Mouse (Mus musculus): ENCODE measurements around the gene Hddc2. TPM values are rescaled to one million over a fixed set of nuclear protein-coding genes. Genes with fewer than 3 reads are reported as not detected.
A peak's percentile ranks its signal among the peaks of the same experiment; 100 is the strongest.

The Hddc2 gene
- polyA plus RNA-seq (2014; fragmentation: Nextera tagmentation; extraction: Ambion mirVana), result 60.6 and 64.7 TPM in 2 replicates

DNA sequence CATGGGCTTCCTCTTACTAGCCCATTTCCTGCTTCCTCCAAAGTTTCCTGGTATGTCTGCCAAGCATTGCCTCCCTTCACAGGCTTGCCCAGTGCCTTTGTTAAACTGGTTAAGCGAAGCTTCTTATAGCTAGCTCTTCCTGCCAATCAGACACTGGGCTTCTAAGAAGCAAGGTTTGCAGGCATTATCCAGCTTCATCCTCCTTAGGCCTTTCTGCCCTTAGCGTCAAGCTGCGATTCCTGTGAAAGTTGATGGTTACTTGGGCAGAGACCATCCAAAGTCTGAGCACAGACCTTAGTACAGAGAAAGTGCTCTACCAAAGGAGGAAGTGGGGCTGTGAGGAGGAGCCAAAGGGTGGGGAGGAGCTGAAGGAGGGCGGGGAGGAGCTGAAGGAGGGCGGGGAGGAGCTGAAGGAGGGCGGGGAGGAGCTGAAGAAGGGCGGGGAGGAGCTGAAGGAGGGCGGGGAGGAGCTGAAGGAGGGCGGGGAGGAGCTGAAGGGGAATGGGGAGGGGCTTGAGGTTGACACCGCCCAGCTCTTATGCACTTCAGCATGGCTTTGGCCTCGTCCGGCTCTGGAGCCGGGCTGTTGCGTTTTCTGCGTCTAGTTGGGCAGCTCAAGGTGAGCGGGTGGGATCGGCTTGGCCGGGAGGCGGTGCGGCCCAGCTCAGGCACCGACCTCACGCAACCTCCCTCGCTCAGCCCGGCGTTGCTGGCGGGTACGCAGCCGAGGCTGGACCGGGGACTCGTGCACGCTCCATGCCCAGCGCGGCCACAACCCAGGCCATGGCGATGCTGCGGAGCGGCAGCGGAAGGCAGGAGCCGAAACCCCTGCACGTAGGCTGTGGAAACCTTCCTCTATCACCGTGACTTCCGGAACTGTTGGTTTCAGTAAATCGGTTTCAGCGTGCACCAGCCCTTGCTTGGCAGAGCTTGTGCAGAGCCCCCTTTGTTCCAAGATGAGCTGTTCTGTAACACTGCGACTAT, at the start of gene Hddc2:
Gene Hddc2 (plus strand): TSS at position 519 of the 984 bp plus-strand sequence.
- H3K36me3 ChIP-seq (ENCODE audit: control insufficient read depth, insufficient read depth, low read length), result no peaks in the 10 kb centered on the region
- no peaks in the 10 kb centered on the region for H3K9me3 ChIP-seq (replicated peaks; ENCODE audit: control insufficient read depth, low read length)
- H3K4me1 ChIP-seq (ENCODE audit: control insufficient read depth, insufficient read depth, low read length), result 0 out of 2 replicates have a peak, but pooled peaks cover 3% of the 10 kb centered on the region
- peak within 1 kb of the TSS; percentile 77 for H3K27ac ChIP-seq (ENCODE audit: low read depth, low read length)
- 3% methylated on average over 41 of the region's 44 CpGs for WGBS
- peak; percentile 84 for DNase-seq (ENCODE audit: low spot score)
- H3K4me2 ChIP-seq (ENCODE audit: low read length), result peak within 1 kb of the TSS; percentile 62
- H3K4me3 ChIP-seq (ENCODE audit: low read depth, low read length), result peak within 1 kb of the TSS; percentile 60
- no peaks in the 10 kb centered on the region for H3K27me3 ChIP-seq (replicated peaks; ENCODE audit: control insufficient read depth, insufficient read depth, low read length)
- peak within 1 kb of the TSS; percentile 78 for H3K9ac ChIP-seq (ENCODE audit: low read length)
- peak; percentile 96 for ATAC-seq

DNA sequence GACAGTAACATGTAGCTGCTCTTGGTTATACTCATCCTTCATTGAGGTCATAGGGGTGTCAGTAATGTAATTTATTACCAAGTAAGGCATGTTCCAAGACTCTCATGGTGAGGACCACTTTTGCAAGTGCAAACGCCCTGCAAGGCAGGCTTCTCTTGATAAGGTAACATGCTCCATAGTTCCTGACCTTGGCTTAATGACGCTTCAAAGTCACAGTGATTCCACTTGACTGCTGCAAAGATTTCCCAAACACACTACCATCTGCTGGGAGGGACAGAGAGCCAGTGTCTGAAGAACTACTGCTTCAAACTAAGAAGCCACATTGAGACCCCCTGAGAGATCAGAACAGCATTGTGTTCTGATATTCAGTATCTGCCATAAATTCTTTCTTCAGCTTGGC, 40.4 kb upstream of the Hddc2 start:
- Histone ChIP-seq H3K4me1 (ENCODE audit: control insufficient read depth, insufficient read depth, low read length) (no peaks in the 10 kb centered on the region), H3K4me2 (ENCODE audit: low read length) (no peak overlapping the region), H3K36me3 (ENCODE audit: control insufficient read depth, insufficient read depth, low read length) (no peaks in the 10 kb centered on the region), H3K27ac (ENCODE audit: low read depth, low read length) (no peak overlapping the region), H3K9ac (ENCODE audit: low read length) (no peak overlapping the region), H3K27me3 (replicated peaks; ENCODE audit: control insufficient read depth, insufficient read depth, low read length) (no peaks in the 10 kb centered on the region), H3K9me3 (replicated peaks; ENCODE audit: control insufficient read depth, low read length) (no peaks in the 10 kb centered on the region), H3K4me3 (ENCODE audit: low read depth, low read length) (no peak overlapping the region)
- WGBS, result 79% methylated on average over 2 of the region's 2 CpGs
- ATAC-seq (no peak), DNase-seq (ENCODE audit: low spot score) (no peak)

DNA sequence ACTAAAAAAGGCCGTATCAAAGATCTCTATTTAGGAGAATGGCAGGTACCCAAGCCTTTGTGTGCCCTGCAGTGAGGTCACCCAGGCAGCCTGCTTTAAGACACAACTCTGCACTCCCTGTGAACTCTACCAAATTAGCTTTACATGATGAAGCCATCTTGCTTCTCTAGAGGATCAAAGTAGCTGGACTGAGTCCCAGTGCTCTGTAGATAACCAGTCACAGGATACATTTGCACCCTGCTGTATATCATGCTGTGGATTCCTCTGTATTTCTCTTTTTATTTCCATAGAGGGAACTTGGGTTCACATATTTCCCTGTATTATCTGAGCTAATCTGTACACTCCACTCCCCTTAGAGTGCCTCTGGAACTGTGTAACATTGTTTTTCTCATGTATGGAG, 40.0 kb upstream of the Hddc2 start:
- Histone ChIP-seq H3K4me2 (ENCODE audit: low read length) (no peak overlapping the region), H3K9me3 (replicated peaks; ENCODE audit: control insufficient read depth, low read length) (no peaks in the 10 kb centered on the region), H3K36me3 (ENCODE audit: control insufficient read depth, insufficient read depth, low read length) (no peaks in the 10 kb centered on the region), H3K9ac (ENCODE audit: low read length) (no peak overlapping the region), H3K27me3 (replicated peaks; ENCODE audit: control insufficient read depth, insufficient read depth, low read length) (no peaks in the 10 kb centered on the region), H3K4me3 (ENCODE audit: low read depth, low read length) (no peak overlapping the region), H3K4me1 (ENCODE audit: control insufficient read depth, insufficient read depth, low read length) (no peaks in the 10 kb centered on the region), H3K27ac (ENCODE audit: low read depth, low read length) (no peak overlapping the region)
- ATAC-seq, result peak; percentile 32; the same call in 1 of the 2 replicates
- 26% methylated on average over 1 of the region's 1 CpGs for WGBS
- DNase-seq (ENCODE audit: low spot score), result peak; percentile 31

DNA sequence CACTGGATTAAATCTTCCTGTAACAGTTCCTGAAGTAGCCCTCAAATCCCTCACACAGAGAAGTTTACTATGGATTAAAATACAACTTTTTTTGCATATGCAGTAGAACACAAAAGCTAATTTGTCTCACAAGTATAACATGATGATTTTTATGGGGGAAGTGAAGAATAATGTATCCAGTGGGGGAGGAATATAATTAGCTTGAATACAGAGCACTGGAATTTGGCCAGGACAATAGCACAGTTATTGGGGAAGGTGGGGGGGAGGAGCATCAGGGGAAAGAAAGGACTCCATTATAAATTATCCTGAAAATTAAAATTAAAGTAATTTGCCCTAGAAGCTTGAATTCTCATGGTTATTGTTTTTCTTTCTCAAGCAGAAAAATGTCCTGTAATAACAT, 25.4 kb upstream of the Hddc2 start:
- Histone ChIP-seq H3K36me3 (ENCODE audit: control insufficient read depth, insufficient read depth, low read length) (no peaks in the 10 kb centered on the region), H3K27ac (ENCODE audit: low read depth, low read length) (no peak overlapping the region), H3K9ac (ENCODE audit: low read length) (no peak overlapping the region), H3K27me3 (replicated peaks; ENCODE audit: control insufficient read depth, insufficient read depth, low read length) (no peaks in the 10 kb centered on the region), H3K4me3 (ENCODE audit: low read depth, low read length) (no peak overlapping the region), H3K4me1 (ENCODE audit: control insufficient read depth, insufficient read depth, low read length) (no peaks in the 10 kb centered on the region), H3K9me3 (replicated peaks; ENCODE audit: control insufficient read depth, low read length) (no peaks in the 10 kb centered on the region), H3K4me2 (ENCODE audit: low read length) (no peak overlapping the region)
- no peak for ATAC-seq
- DNase-seq (ENCODE audit: low spot score), result no peak

DNA sequence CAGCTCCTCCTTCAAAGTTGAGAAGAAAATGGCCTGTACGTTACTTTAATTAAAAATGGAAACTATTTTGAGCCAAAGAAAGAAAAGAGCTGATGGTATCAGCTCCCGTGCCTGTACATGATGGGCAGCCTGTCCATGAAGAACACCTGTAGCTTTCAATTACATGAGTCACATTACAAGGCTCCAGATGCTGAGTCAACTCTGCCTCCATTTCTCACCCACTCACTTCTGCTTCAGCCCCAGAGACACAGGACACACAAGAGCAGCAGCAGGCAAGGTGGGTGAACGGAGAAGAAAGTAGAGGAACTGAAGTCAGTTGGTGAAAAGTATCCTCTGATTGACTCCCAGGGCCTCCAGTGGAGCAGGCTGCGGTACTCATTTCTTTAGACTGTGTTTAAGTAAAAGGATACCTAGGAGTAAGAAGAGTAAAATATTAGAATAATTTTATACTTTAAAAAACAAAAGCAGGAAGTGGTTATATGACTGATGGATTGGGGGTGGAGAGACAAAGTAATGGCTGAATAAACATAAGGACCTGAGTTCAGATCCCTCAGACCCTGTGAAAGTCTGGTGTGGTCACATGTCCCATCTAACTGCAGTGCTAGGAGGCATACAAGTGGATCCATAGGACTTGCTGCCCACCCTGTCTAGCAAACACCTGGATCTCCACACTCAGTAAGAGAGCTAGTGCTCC, 24.3 kb upstream of the Hddc2 start:
- no peaks in the 10 kb centered on the region for H3K27me3 ChIP-seq (replicated peaks; ENCODE audit: control insufficient read depth, insufficient read depth, low read length)
- H3K4me1 ChIP-seq (ENCODE audit: control insufficient read depth, insufficient read depth, low read length), result no peaks in the 10 kb centered on the region
- H3K4me2 ChIP-seq (ENCODE audit: low read length), result no peak overlapping the region
- H3K36me3 ChIP-seq (ENCODE audit: control insufficient read depth, insufficient read depth, low read length), result no peaks in the 10 kb centered on the region
- WGBS, result 90% methylated on average over 4 of the region's 4 CpGs
- no peaks in the 10 kb centered on the region for H3K9me3 ChIP-seq (replicated peaks; ENCODE audit: control insufficient read depth, low read length)
- H3K9ac ChIP-seq (ENCODE audit: low read length), result no peak overlapping the region
- no peak overlapping the region for H3K4me3 ChIP-seq (ENCODE audit: low read depth, low read length)
- H3K27ac ChIP-seq (ENCODE audit: low read depth, low read length), result no peak overlapping the region
- ATAC-seq (no peak), DNase-seq (ENCODE audit: low spot score) (no peak)

DNA sequence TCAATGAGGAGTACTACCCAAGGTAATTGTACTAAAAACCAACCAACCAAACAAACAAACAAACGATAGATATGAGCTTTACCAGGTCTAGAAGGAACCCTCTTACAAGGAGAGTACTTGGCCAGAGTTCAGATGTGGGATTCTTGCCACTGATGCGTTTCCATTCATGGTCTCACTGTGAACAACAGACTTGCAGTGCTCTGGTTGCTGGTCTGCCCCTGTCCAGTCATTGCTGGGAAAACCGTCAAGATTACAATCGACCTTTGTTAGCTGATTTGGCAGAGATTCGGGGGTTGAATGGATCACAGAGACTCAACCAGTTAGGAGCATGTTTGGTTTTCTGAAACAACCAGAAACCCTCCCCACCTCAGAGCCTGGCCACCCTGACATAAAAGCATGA, 17.5 kb upstream of the Hddc2 start:
- no peaks in the 10 kb centered on the region for H3K36me3 ChIP-seq (ENCODE audit: control insufficient read depth, insufficient read depth, low read length)
- H3K27ac ChIP-seq (ENCODE audit: low read depth, low read length), result no peak overlapping the region
- no peak overlapping the region for H3K4me2 ChIP-seq (ENCODE audit: low read length)
- 13% methylated on average over 5 of the region's 5 CpGs for WGBS
- H3K27me3 ChIP-seq (replicated peaks; ENCODE audit: control insufficient read depth, insufficient read depth, low read length), result no peaks in the 10 kb centered on the region
- DNase-seq (ENCODE audit: low spot score) (peak; percentile 59), ATAC-seq (peak; percentile 38; the same call in 1 of the 2 replicates)
- peaks cover 8% of the 10 kb centered on the region for H3K4me1 ChIP-seq (ENCODE audit: control insufficient read depth, insufficient read depth, low read length)
- H3K9ac ChIP-seq (ENCODE audit: low read length), result no peak overlapping the region
- no peaks in the 10 kb centered on the region for H3K9me3 ChIP-seq (replicated peaks; ENCODE audit: control insufficient read depth, low read length)
- H3K4me3 ChIP-seq (ENCODE audit: low read depth, low read length), result no peak overlapping the region

DNA sequence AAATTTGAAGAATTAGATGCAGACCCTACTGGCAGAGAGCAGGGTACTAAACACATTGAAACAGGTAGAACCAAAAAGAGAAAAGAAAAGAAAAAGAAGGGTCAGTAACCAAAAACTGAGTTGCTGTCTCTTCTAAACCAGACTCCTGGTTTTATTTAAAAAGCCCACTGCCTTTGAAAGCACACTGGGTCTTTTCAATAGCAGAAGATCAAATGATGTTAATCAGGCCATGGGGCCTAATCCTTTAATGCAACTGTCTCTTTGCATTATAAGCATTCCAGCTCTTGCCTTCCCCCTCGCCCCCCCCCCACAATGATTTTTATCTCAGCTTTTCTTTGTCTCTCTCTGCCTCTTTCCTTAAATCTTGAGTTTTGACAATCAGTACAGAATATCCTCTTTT, 16.7 kb upstream of the Hddc2 start:
- Histone ChIP-seq H3K4me1 (ENCODE audit: control insufficient read depth, insufficient read depth, low read length) (peaks cover 8% of the 10 kb centered on the region), H3K27ac (ENCODE audit: low read depth, low read length) (no peak overlapping the region), H3K9me3 (replicated peaks; ENCODE audit: control insufficient read depth, low read length) (no peaks in the 10 kb centered on the region), H3K4me2 (ENCODE audit: low read length) (no peak overlapping the region), H3K9ac (ENCODE audit: low read length) (no peak overlapping the region), H3K4me3 (ENCODE audit: low read depth, low read length) (no peak overlapping the region), H3K27me3 (replicated peaks; ENCODE audit: control insufficient read depth, insufficient read depth, low read length) (no peaks in the 10 kb centered on the region), H3K36me3 (ENCODE audit: control insufficient read depth, insufficient read depth, low read length) (no peaks in the 10 kb centered on the region)
- WGBS, result 20% methylated on average over 1 of the region's 1 CpGs
- DNase-seq (ENCODE audit: low spot score) (no peak), ATAC-seq (no peak)

DNA sequence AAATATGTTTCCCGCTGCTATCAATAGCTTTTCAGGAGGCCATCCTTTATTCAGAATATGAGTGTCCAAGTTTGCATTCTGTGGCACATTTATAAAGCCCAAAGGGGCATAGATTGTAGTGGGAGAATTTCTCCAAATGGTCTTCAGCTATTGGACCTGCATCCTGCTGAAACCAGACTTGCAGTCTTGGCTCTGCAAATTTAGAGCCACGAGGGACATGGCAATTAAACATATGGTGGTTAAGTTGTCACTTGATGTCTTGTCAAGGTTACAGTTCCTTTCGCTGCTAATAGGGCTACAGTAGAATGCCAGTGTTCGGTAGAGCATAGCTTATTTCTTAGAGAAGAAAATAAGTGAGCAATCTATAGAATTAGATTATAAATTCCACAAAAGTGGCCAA, 16.1 kb upstream of the Hddc2 start:
- H3K27me3 ChIP-seq (replicated peaks; ENCODE audit: control insufficient read depth, insufficient read depth, low read length), result no peaks in the 10 kb centered on the region
- H3K9me3 ChIP-seq (replicated peaks; ENCODE audit: control insufficient read depth, low read length), result no peaks in the 10 kb centered on the region
- WGBS, result 50% methylated on average over 4 of the region's 4 CpGs
- ATAC-seq (no peak), DNase-seq (ENCODE audit: low spot score) (no peak)
- H3K4me2 ChIP-seq (ENCODE audit: low read length), result no peak overlapping the region
- no peak overlapping the region for H3K4me3 ChIP-seq (ENCODE audit: low read depth, low read length)
- no peaks in the 10 kb centered on the region for H3K36me3 ChIP-seq (ENCODE audit: control insufficient read depth, insufficient read depth, low read length)
- H3K4me1 ChIP-seq (ENCODE audit: control insufficient read depth, insufficient read depth, low read length), result peaks cover 8% of the 10 kb centered on the region
- no peak overlapping the region for H3K27ac ChIP-seq (ENCODE audit: low read depth, low read length)
- H3K9ac ChIP-seq (ENCODE audit: low read length), result no peak overlapping the region

DNA sequence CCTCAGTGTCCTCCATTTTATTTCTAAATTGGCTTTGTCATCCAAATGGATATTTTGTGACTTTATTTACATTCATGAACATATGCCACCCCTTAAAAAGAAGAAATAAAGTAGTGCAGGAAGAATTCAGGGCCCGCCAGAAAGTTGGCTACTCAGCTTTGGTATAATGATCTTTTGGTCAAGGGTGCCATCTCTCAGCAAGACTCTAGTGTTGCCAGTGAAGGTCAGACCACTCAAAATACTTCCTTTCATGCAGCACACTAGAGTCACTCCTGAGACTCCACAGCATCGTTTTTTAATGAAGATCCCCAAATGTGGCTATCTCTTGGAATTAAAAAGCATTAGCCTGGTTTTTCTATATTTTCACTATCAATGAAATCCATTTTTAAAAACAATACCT, 14.9 kb upstream of the Hddc2 start:
- H3K4me1 ChIP-seq (ENCODE audit: control insufficient read depth, insufficient read depth, low read length), result peaks cover 8% of the 10 kb centered on the region
- H3K9me3 ChIP-seq (replicated peaks; ENCODE audit: control insufficient read depth, low read length), result no peaks in the 10 kb centered on the region
- 54% methylated on average over 2 of the region's 2 CpGs for WGBS
- H3K4me2 ChIP-seq (ENCODE audit: low read length), result no peak overlapping the region
- H3K36me3 ChIP-seq (ENCODE audit: control insufficient read depth, insufficient read depth, low read length), result no peaks in the 10 kb centered on the region
- no peak overlapping the region for H3K9ac ChIP-seq (ENCODE audit: low read length)
- H3K27me3 ChIP-seq (replicated peaks; ENCODE audit: control insufficient read depth, insufficient read depth, low read length), result no peaks in the 10 kb centered on the region
- DNase-seq (ENCODE audit: low spot score), result no peak
- no peak overlapping the region for H3K4me3 ChIP-seq (ENCODE audit: low read depth, low read length)
- no peak for ATAC-seq
- H3K27ac ChIP-seq (ENCODE audit: low read depth, low read length), result no peak overlapping the region
